Mouse (Mus musculus): ENCODE results near the gene Rpa1.
"Not testable (repeated sequence)": the region's sequence is repeated elsewhere in the genome, so short reads cannot be mapped to it uniquely, and the experiment has no call there.

Rpa1 gene

GRCm38 (mm10) chr11:75348199-75348889, at the start of gene Rpa1, which contains the start of gene Smyd4:
Gene Rpa1 (minus strand): TSS chr11:75348324.
Gene Smyd4 (plus strand): TSS chr11:75348433.
- peak; percentile 94 for DNase-seq

GRCm38 (mm10) chr11:75397452-75397851, 49.3 kb upstream of the Rpa1 start:
- DNase-seq: no peak

- no peak for DNase-seq
Observed at GRCm38 (mm10) chr11:75395611-75396010, 47.5 kb upstream of the Rpa1 start.

- not testable (repeated sequence) for DNase-seq
Observed at GRCm38 (mm10) chr11:75383529-75383928, 35.4 kb upstream of the Rpa1 start.

GRCm38 (mm10) chr11:75378786-75379185, 30.7 kb upstream of the Rpa1 start:
- not testable (repeated sequence) for DNase-seq

- no peak for DNase-seq
Observed at GRCm38 (mm10) chr11:75377125-75377524, 29.0 kb upstream of the Rpa1 start.

GRCm38 (mm10) chr11:75355475-75355874, 7.4 kb upstream of the Rpa1 start:
- DNase-seq: no peak

- no peak for DNase-seq
Observed at GRCm38 (mm10) chr11:75351225-75351624, 3.1 kb upstream of the Rpa1 start.

- no peak for DNase-seq
Observed at GRCm38 (mm10) chr11:75348890-75349261, 752 bp upstream of the Rpa1 start.

- DNase-seq: no peak
Observed at GRCm38 (mm10) chr11:75347596-75347995, 528 bp downstream of the Rpa1 start.

GRCm38 (mm10) chr11:75347188-75347585, 937 bp downstream of the Rpa1 start:
- no peak for DNase-seq

- no peak for DNase-seq
Observed at GRCm38 (mm10) chr11:75346556-75347187, 1.5 kb downstream of the Rpa1 start.

GRCm38 (mm10) chr11:75344716-75345115, 3.4 kb downstream of the Rpa1 start:
- no peak for DNase-seq

GRCm38 (mm10) chr11:75344163-75344562, 4.0 kb downstream of the Rpa1 start:
- no peak for DNase-seq

- no peak for DNase-seq
Observed at GRCm38 (mm10) chr11:75343096-75343495, 5.0 kb downstream of the Rpa1 start.

- no peak for DNase-seq
Observed at GRCm38 (mm10) chr11:75340698-75341345, 7.3 kb downstream of the Rpa1 start.

GRCm38 (mm10) chr11:75340076-75340475, 8.0 kb downstream of the Rpa1 start:
- no peak for DNase-seq

- DNase-seq: no peak
Observed at GRCm38 (mm10) chr11:75337246-75337645, 10.9 kb downstream of the Rpa1 start.

GRCm38 (mm10) chr11:75336676-75337075, 11.4 kb downstream of the Rpa1 start:
- DNase-seq: no peak

GRCm38 (mm10) chr11:75325969-75326311, 22.2 kb downstream of the Rpa1 start:
- no peak for DNase-seq

GRCm38 (mm10) chr11:75325116-75325968, 22.8 kb downstream of the Rpa1 start:
- DNase-seq: no peak

GRCm38 (mm10) chr11:75324433-75324832, 23.7 kb downstream of the Rpa1 start:
- DNase-seq: no peak

GRCm38 (mm10) chr11:75323326-75323737, 24.8 kb downstream of the Rpa1 start:
- DNase-seq: no peak
